Comparison of ENCODE assay signal across 12 mouse cellular contexts in the genomic region with DNA sequence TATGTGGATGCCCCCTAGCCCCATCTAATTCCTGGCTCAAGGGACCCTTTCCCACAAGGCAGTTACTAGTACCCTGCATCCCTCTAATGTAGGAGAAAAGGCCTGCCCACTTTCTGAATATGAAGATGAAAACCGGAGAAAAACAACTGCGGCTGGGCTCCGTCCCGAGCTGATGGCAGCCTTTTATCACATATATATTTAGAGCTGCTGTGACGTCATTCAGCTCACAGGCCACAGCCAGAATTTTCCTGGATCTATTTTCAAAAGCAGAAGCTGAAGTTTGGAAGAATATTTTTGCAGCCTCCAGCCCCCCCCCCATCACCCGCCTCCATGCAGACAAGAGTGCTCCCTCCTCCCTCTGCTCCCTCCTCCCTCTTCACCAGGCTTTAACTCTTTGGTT. TPM values are rescaled to one million over a fixed set of nuclear protein-coding genes. Genes with fewer than 3 reads are reported as not detected.
DNase-seq lines count a peak whose midpoint lies in the region; ATAC-seq and TF ChIP-seq lines count a peak whose summit lies in the region.
"Had no signal": no experiment of that assay in that cellular context is flagged by ENCODE, and none has a peak within 500 bp of the region (broad histone marks: within the 10 kb centered on the region; RNA-seq: fewer than 3 reads in every experiment).

No protein-coding gene starts in this region.

- TF ChIP-seq CTCF in cerebellum, adult 2 months (IDR thresholded peaks at IDR 0.05; ENCODE audit: borderline replicate concordance, insufficient read depth, low read depth, low read length), result no peak

- H3K4me1 ChIP-seq in cerebellum, adult 2 months (ENCODE audit: control insufficient read depth, insufficient read depth, low read length), result peaks cover 55% of the 10 kb centered on the region
- H3K4me1 ChIP-seq in lung, embryonic 15.5 days, result no peaks in the 10 kb centered on the region
- H3K4me1 ChIP-seq: intestine, embryonic 15.5 days had no signal

- peak; percentile 66 to 77 for DNase-seq in cerebellum, adult 2 months
- no peak for DNase-seq in cerebellum, adult 9-10 months
- no peak for DNase-seq in lung, postnatal 14 days
- DNase-seq in layer of hippocampus, adult 8-10 months (ENCODE audit: low spot score in 2 of 2), result peak; percentile 67
- peak; percentile 72 for DNase-seq in right cerebral cortex, postnatal 25 days
- no peak for DNase-seq in kidney, adult 8-10 months
- no peak for DNase-seq in embryo, embryonic 10 days (ENCODE audit: low spot score)
- DNase-seq: adrenal gland, postnatal 14 days had no signal

- peak overlapping the region; percentile 54 for H3K27ac ChIP-seq in cerebellum, adult 2 months (ENCODE audit: insufficient read depth, low read length)
- H3K27ac ChIP-seq in lung, embryonic 15.5 days, result no peak overlapping the region
- H3K27ac ChIP-seq: intestine, embryonic 15.5 days; neural tube, embryonic 15.5 days had no signal

- no peaks in the 10 kb centered on the region for H3K9me3 ChIP-seq in lung, embryonic 15.5 days
- H3K9me3 ChIP-seq: intestine, embryonic 15.5 days; megakaryocyte, embryonic 14.5 days; neural tube, embryonic 15.5 days had no signal

- no peaks in the 10 kb centered on the region for H3K27me3 ChIP-seq in cerebellum, adult 2 months (ENCODE audit: control insufficient read depth, insufficient read depth, low read length)
- H3K27me3 ChIP-seq in lung, embryonic 15.5 days, result no peaks in the 10 kb centered on the region
- H3K27me3 ChIP-seq: intestine, embryonic 15.5 days; megakaryocyte, embryonic 14.5 days; neural tube, embryonic 15.5 days had no signal

- no peak for TF ChIP-seq POLR2A in cerebellum, adult 2 months (IDR thresholded peaks at IDR 0.05; ENCODE audit: borderline replicate concordance, insufficient read depth, low read length)

- no peaks in the 10 kb centered on the region for H3K36me3 ChIP-seq in lung, embryonic 15.5 days
- H3K36me3 ChIP-seq: intestine, embryonic 15.5 days; neural tube, embryonic 15.5 days had no signal

- H3K4me3 ChIP-seq in cerebellum, adult 2 months (replicated peaks; ENCODE audit: insufficient read depth, low read depth, low read length), result no peak overlapping the region
- no peak overlapping the region for H3K4me3 ChIP-seq in lung, embryonic 15.5 days
- H3K4me3 ChIP-seq: intestine, embryonic 15.5 days; megakaryocyte, embryonic 14.5 days; neural tube, embryonic 15.5 days had no signal

- H3K4me2 ChIP-seq in lung, embryonic 15.5 days, result no peak overlapping the region
- H3K4me2 ChIP-seq: intestine, embryonic 15.5 days; neural tube, embryonic 15.5 days had no signal

- ATAC-seq in lung, embryonic 15.5 days (ENCODE audit: borderline replicate concordance, extremely low read depth, low FRiP score, low TSS enrichment), result peak; percentile 58; the same call in 1 of the 2 replicates
- ATAC-seq: intestine, embryonic 15.5 days had no signal

- WGBS in cerebellum, adult 2 months, result 15% methylated on average over 6 of the region's 6 CpGs
- WGBS in lung, embryonic 15.5 days, result 31% methylated on average over 6 of the region's 6 CpGs

- no peak overlapping the region for H3K9ac ChIP-seq in lung, embryonic 15.5 days
- H3K9ac ChIP-seq: intestine, embryonic 15.5 days; neural tube, embryonic 15.5 days had no signal

RNA-seq across cellular contexts. Expression of a gene that starts 27.9 kb away (rescaled TPM):
- 121 and 129 TPM in 2 replicates for polyA plus RNA-seq in cerebellum, adult 2 months (2012; rRNA removed)
- polyA plus RNA-seq in lung, embryonic 15.5 days (2015; fragmentation: Nextera tagmentation; extraction: Ambion mirVana), result 0.27 and 0.29 TPM in 2 replicates
- total RNA-seq in layer of hippocampus, adult 8-10 months (2022), result 100 to 1,000 TPM; 105 to 129 (median 117) TPM

RNA-seq across cellular contexts. Expression of a gene that starts 30.1 kb away (rescaled TPM):
- 10.5 and 11.7 TPM in 2 replicates for polyA plus RNA-seq in cerebellum, adult 2 months (2012; rRNA removed)
- 13.3 and 17.8 TPM in 2 replicates for polyA plus RNA-seq in lung, embryonic 15.5 days (2015; fragmentation: Nextera tagmentation; extraction: Ambion mirVana)
- total RNA-seq in layer of hippocampus, adult 8-10 months (2022), result 1 to 10 TPM; 1.9 to 5.1 (median 3.4) TPM

RNA-seq across cellular contexts. Expression of a gene that starts 36.3 kb away (rescaled TPM):
- polyA plus RNA-seq in cerebellum, adult 2 months (2012; rRNA removed), result 4.1 and 4.3 TPM in 2 replicates
- polyA plus RNA-seq in lung, embryonic 15.5 days (2015; fragmentation: Nextera tagmentation; extraction: Ambion mirVana), result 15.4 and 16.4 TPM in 2 replicates
- 1 to 10 TPM; 2.1 to 6.1 (median 2.9) TPM for total RNA-seq in layer of hippocampus, adult 8-10 months (2022)

Comparison
In these comparisons a context has a peak if more than half of its experiments do, and no peak if none do; other contexts are left out.
1. DNase-seq: peak in cerebellum, adult 2 months (2 of 2), layer of hippocampus, adult 8-10 months (2 of 2) and right cerebral cortex, postnatal 25 days (single experiment); none in cerebellum, adult 9-10 months (single experiment), lung, postnatal 14 days (single experiment), kidney, adult 8-10 months (0 of 2) and embryo, embryonic 10 days (single experiment).
2. RNA of a gene that starts 27.9 kb away (polyA plus RNA-seq): 121 to 129 TPM in cerebellum, adult 2 months; 0.27 to 0.29 TPM in lung, embryonic 15.5 days; every median in the first group is over 10 times any median in the second.